Mouse (Mus musculus) lung, embryonic 16.5 days (tissue): ENCODE results near the gene Zbtb8a. TPM values are rescaled to one million over a fixed set of nuclear protein-coding genes. Genes with fewer than 3 reads are reported as not detected.

Source experiments
- ATAC-seq: fragments of 200-750 bp; cut with Nextera tagmentation; 2 replicates; pipeline ENCODE4 v1.8.0; 2017; ENCODE audit warnings: low read depth, mild to moderate bottlenecking, moderate library complexity
- H3K27ac ChIP-seq: fragments of 300-500 bp; sonication (generic); 2 replicates; pipeline ENCODE4 v1.5.1; 2014; ENCODE audit warnings: mild to moderate bottlenecking, control low read depth, low read length
- H3K27me3 ChIP-seq: fragments of 300-500 bp; sonication (generic); 2 replicates; pipeline ENCODE4 v1.6.1; 2014; ENCODE audit warnings: low read depth, low read length, mixed read lengths; ENCODE audit not compliant: control insufficient read depth, insufficient read depth
- H3K36me3 ChIP-seq: fragments of 300-500 bp; sonication (generic); 2 replicates; pipeline ENCODE4 v1.6.1; 2014; ENCODE audit warnings: low read length; ENCODE audit not compliant: control insufficient read depth, insufficient read depth
- H3K4me1 ChIP-seq: fragments of 300-500 bp; sonication (generic); replicated peaks from 2 replicates; pipeline ENCODE4 v1.6.1; 2014; ENCODE audit warnings: low read length, mixed read lengths; ENCODE audit not compliant: control insufficient read depth, insufficient read depth
- H3K4me2 ChIP-seq: fragments of 300-500 bp; sonication (generic); 2 replicates; pipeline ENCODE4 v1.6.1; 2014; ENCODE audit warnings: low read depth, low read length, control low read depth
- H3K4me3 ChIP-seq: fragments of 300-500 bp; sonication (generic); 2 replicates; pipeline ENCODE4 v1.5.1; 2014; ENCODE audit warnings: mild to moderate bottlenecking, low read length, control low read depth
- H3K9ac ChIP-seq: fragments of 300-500 bp; sonication (generic); 2 replicates; pipeline ENCODE4 v1.6.1; 2014; ENCODE audit warnings: low read length, control low read depth
- H3K9me3 ChIP-seq: fragments of 300-500 bp; sonication (generic); 2 replicates; pipeline ENCODE4 v1.6.1; 2016; ENCODE audit warnings: low read length; ENCODE audit not compliant: control insufficient read depth
- WGBS: fragments of 180-500 bp; shearing (Covaris S2); extraction: QIAGEN DNeasy Blood & Tissue Kit; methylation state at CpG from one replicate; pipeline ENCODE4 v1.1.7; 2014; 5-methylcytosine and 5-hydroxymethylcytosine counted together
- polyA plus RNA-seq: library from polyadenylated mRNA; unstranded; fragments of >200 nt; fragmentation: Nextera tagmentation; extraction: Ambion mirVana; gene quantifications from 2 replicates; pipeline ENCODE4 v1.2.1, GENCODE M21; 2015

The Zbtb8a gene
- polyA plus RNA-seq, 1 experiment from 2014 or later: 22.0 TPM

GRCm38 (mm10) chr4:129326191-129326590 is 51.7 kb downstream of the Zbtb8a start:
- WGBS: 56% methylated on average over 1 of the region's 1 CpGs
- no peak overlapping the region for H3K4me3 ChIP-seq

GRCm38 (mm10) chr4:129324756-129325155 is 53.2 kb downstream of the Zbtb8a start:
- Histone ChIP-seq H3K9ac (no peak overlapping the region), H3K9me3 (no peaks in the 10 kb centered on the region), H3K4me1 (0 out of 2 replicates have a peak, but pooled peaks cover 3% of the 10 kb centered on the region), H3K36me3 (peaks cover 46% of the 10 kb centered on the region), H3K4me2 (no peak overlapping the region), H3K4me3 (no peak overlapping the region), H3K27me3 (no peaks in the 10 kb centered on the region), H3K27ac (no peak overlapping the region)
- WGBS: 62% methylated on average over 1 of the region's 1 CpGs
- ATAC-seq: no peak

More at GRCm38 (mm10) chr4:129326191-129326590, 51.7 kb downstream of the Zbtb8a start:
- Histone ChIP-seq H3K27me3 (no peaks in the 10 kb centered on the region), H3K9me3 (no peaks in the 10 kb centered on the region), H3K9ac (no peak overlapping the region), H3K4me2 (no peak overlapping the region), H3K4me1 (0 out of 2 replicates have a peak, but pooled peaks cover 3% of the 10 kb centered on the region), H3K27ac (no peak overlapping the region), H3K36me3 (peaks cover 39% of the 10 kb centered on the region)
- ATAC-seq: no peak

- 89% methylated on average over 1 of the region's 1 CpGs for WGBS
- H3K4me3 ChIP-seq: no peak overlapping the region
- no peak for ATAC-seq
- no peak overlapping the region for H3K27ac ChIP-seq
- H3K9me3 ChIP-seq: no peaks in the 10 kb centered on the region
- no peaks in the 10 kb centered on the region for H3K27me3 ChIP-seq
- peaks cover 49% of the 10 kb centered on the region for H3K36me3 ChIP-seq
- no peak overlapping the region for H3K4me2 ChIP-seq
- no peak overlapping the region for H3K9ac ChIP-seq
- 0 out of 2 replicates have a peak, but pooled peaks cover 3% of the 10 kb centered on the region for H3K4me1 ChIP-seq
Observed at GRCm38 (mm10) chr4:129323491-129323890, 54.4 kb downstream of the Zbtb8a start.

- WGBS: 86% methylated on average over 5 of the region's 5 CpGs
- no peak overlapping the region for H3K4me3 ChIP-seq
- H3K27me3 ChIP-seq: no peaks in the 10 kb centered on the region
- 0 out of 2 replicates have a peak, but pooled peaks cover 3% of the 10 kb centered on the region for H3K4me1 ChIP-seq
- H3K9me3 ChIP-seq: no peaks in the 10 kb centered on the region
- H3K9ac ChIP-seq: no peak overlapping the region
- H3K4me2 ChIP-seq: no peak overlapping the region
- no peak overlapping the region for H3K27ac ChIP-seq
- no peak for ATAC-seq
- peaks cover 52% of the 10 kb centered on the region for H3K36me3 ChIP-seq
Observed at GRCm38 (mm10) chr4:129322042-129322441, 55.9 kb downstream of the Zbtb8a start.

GRCm38 (mm10) chr4:129320876-129321275 is 57.0 kb downstream of the Zbtb8a start:
- 70% methylated on average over 1 of the region's 1 CpGs for WGBS
- Histone ChIP-seq H3K36me3 (peaks cover 53% of the 10 kb centered on the region), H3K4me2 (no peak overlapping the region), H3K27ac (no peak overlapping the region), H3K4me1 (no peaks in the 10 kb centered on the region), H3K27me3 (no peaks in the 10 kb centered on the region), H3K9ac (no peak overlapping the region), H3K9me3 (no peaks in the 10 kb centered on the region), H3K4me3 (no peak overlapping the region)
- ATAC-seq: no peak

- Histone ChIP-seq H3K9me3 (no peaks in the 10 kb centered on the region), H3K27ac (no peak overlapping the region), H3K36me3 (peaks cover 76% of the 10 kb centered on the region), H3K27me3 (no peaks in the 10 kb centered on the region), H3K4me3 (no peak overlapping the region), H3K9ac (no peak overlapping the region), H3K4me1 (no peaks in the 10 kb centered on the region), H3K4me2 (no peak overlapping the region)
- no peak for ATAC-seq
- 55% methylated on average over 3 of the region's 3 CpGs for WGBS
Observed at GRCm38 (mm10) chr4:129313886-129314285, 64.0 kb downstream of the Zbtb8a start.

GRCm38 (mm10) chr4:129307936-129308335 is 70.0 kb downstream of the Zbtb8a start:
- no peak overlapping the region for H3K4me3 ChIP-seq
- no peaks in the 10 kb centered on the region for H3K27me3 ChIP-seq
- H3K9me3 ChIP-seq: no peaks in the 10 kb centered on the region
- no peak for ATAC-seq
- no peak overlapping the region for H3K9ac ChIP-seq
- no peak overlapping the region for H3K27ac ChIP-seq
- H3K4me2 ChIP-seq: no peak overlapping the region
- peaks cover 45% of the 10 kb centered on the region for H3K36me3 ChIP-seq
- WGBS: 96% methylated on average over 1 of the region's 1 CpGs
- no peaks in the 10 kb centered on the region for H3K4me1 ChIP-seq

- Histone ChIP-seq H3K27me3 (no peaks in the 10 kb centered on the region), H3K9ac (no peak overlapping the region), H3K4me2 (no peak overlapping the region), H3K4me3 (no peak overlapping the region), H3K4me1 (peaks cover 3% of the 10 kb centered on the region), H3K9me3 (peaks cover 9% of the 10 kb centered on the region), H3K36me3 (peaks cover 20% of the 10 kb centered on the region), H3K27ac (no peak overlapping the region)
- WGBS: 32% methylated on average over 1 of the region's 1 CpGs
- 0 out of 2 replicates have a peak, but pooled peaks have one; percentile 36 for ATAC-seq
Observed at GRCm38 (mm10) chr4:129304306-129304705, 73.6 kb downstream of the Zbtb8a start.

- Histone ChIP-seq H3K4me2 (no peak overlapping the region), H3K4me3 (no peak overlapping the region), H3K9ac (no peak overlapping the region), H3K27me3 (no peaks in the 10 kb centered on the region), H3K4me1 (peaks cover 8% of the 10 kb centered on the region), H3K9me3 (peaks cover 9% of the 10 kb centered on the region), H3K27ac (no peak overlapping the region), H3K36me3 (peaks cover 16% of the 10 kb centered on the region)
- WGBS: 80% methylated on average over 9 of the region's 9 CpGs
- ATAC-seq: no peak
Observed at GRCm38 (mm10) chr4:129303816-129304215, 74.1 kb downstream of the Zbtb8a start.
